Mouse (Mus musculus) midbrain, embryonic 11.5 days (tissue): ENCODE measurements around the gene Adam8. TPM values are rescaled to one million over a fixed set of nuclear protein-coding genes. Genes with fewer than 3 reads are reported as not detected.

Experiments used
- ATAC-seq: fragments of 200-750 bp; cut with Nextera tagmentation; 2 replicates; pipeline ENCODE4 v1.8.0; 2017; ENCODE audit warnings: moderate TSS enrichment, moderate library complexity; ENCODE audit not compliant: low FRiP score
- DNase-seq: peaks from one replicate; pipeline ENCODE4 v3.0.0; 2015; ENCODE audit warnings: low spot score; ENCODE audit errors: missing footprints
- H3K27ac ChIP-seq: fragments of 300-500 bp; sonication (generic); 2 replicates; pipeline ENCODE4 v1.5.1; 2014; ENCODE audit warnings: low read depth, low read length
- H3K27me3 ChIP-seq: fragments of 300-500 bp; sonication (generic); 2 replicates; pipeline ENCODE4 v1.6.1; 2014; ENCODE audit warnings: mild to moderate bottlenecking, low read length, moderate library complexity, mixed read lengths; ENCODE audit not compliant: control insufficient read depth, insufficient read depth
- H3K36me3 ChIP-seq: fragments of 300-500 bp; sonication (generic); 2 replicates; pipeline ENCODE4 v1.6.1; 2014; ENCODE audit warnings: mild to moderate bottlenecking, low read length, moderate library complexity, mixed read lengths; ENCODE audit not compliant: control insufficient read depth, insufficient read depth
- H3K4me1 ChIP-seq: fragments of 300-500 bp; sonication (generic); 2 replicates; pipeline ENCODE4 v1.6.1; 2014; ENCODE audit warnings: low read length; ENCODE audit not compliant: control insufficient read depth, insufficient read depth
- H3K4me2 ChIP-seq: fragments of 300-500 bp; sonication (generic); 2 replicates; pipeline ENCODE4 v1.6.1; 2014; ENCODE audit warnings: mild to moderate bottlenecking, moderate library complexity
- H3K4me3 ChIP-seq: fragments of 300-500 bp; sonication (generic); 2 replicates; pipeline ENCODE4 v1.5.1; 2014; ENCODE audit warnings: low read depth, low read length
- H3K9ac ChIP-seq: fragments of 300-500 bp; sonication (generic); 2 replicates; pipeline ENCODE4 v1.6.1; 2014; ENCODE audit warnings: low read length
- H3K9me3 ChIP-seq: fragments of 300-500 bp; sonication (generic); 2 replicates; pipeline ENCODE4 v1.6.1; 2016; ENCODE audit warnings: low read length; ENCODE audit not compliant: control insufficient read depth
- WGBS: fragments of 180-500 bp; shearing (Covaris S2); extraction: QIAGEN DNeasy Blood & Tissue Kit; methylation state at CpG from one replicate; pipeline ENCODE4 v1.1.7; 2014; 5-methylcytosine and 5-hydroxymethylcytosine counted together
- polyA plus RNA-seq: library from polyadenylated mRNA; unstranded; fragments of >200 nt; fragmentation: Nextera tagmentation; extraction: Ambion mirVana; gene quantifications from 2 replicates; pipeline ENCODE4 v1.2.1, GENCODE M21; 2014

Gene Adam8
- polyA plus RNA-seq, 1 experiment from 2014 or later = 1.8 TPM

- peak; percentile 95 for DNase-seq
- ATAC-seq = 0 out of 2 replicates have a peak, but pooled peaks have one; percentile 22
Measured at GRCm38 (mm10) chr7:139944291-139945240, 47.8 kb downstream of the Adam8 start.

GRCm38 (mm10) chr7:139943674-139944281, 48.6 kb downstream of the Adam8 start, which contains the start of gene Utf1:
Gene Utf1, plus strand, starts transcription at chr7:139943789.
- Histone ChIP-seq H3K27ac (no peak within 1 kb of the TSS), H3K36me3 (no peaks in the 10 kb centered on the region), H3K9me3 (no peaks in the 10 kb centered on the region), H3K4me2 (peak within 1 kb of the TSS; percentile 36), H3K4me1 (0 out of 2 replicates have a peak, but pooled peaks cover 2% of the 10 kb centered on the region), H3K4me3 (peak within 1 kb of the TSS; percentile 31), H3K9ac (no peak within 1 kb of the TSS), H3K27me3 (peaks cover 71% of the 10 kb centered on the region)
- DNase-seq (peak; percentile 94), ATAC-seq (peak; percentile 52; the same call in 1 of the 2 replicates)
- WGBS = under 1% methylated on average over 58 of the region's 59 CpGs

More at GRCm38 (mm10) chr7:139944291-139945240, 47.8 kb downstream of the Adam8 start:
- Histone ChIP-seq H3K4me2 (peak overlapping the region; percentile 36; the same call in 1 of the 2 replicates), H3K9ac (no peak overlapping the region), H3K27me3 (peaks cover 78% of the 10 kb centered on the region), H3K4me3 (peak overlapping the region; percentile 31), H3K27ac (no peak overlapping the region), H3K36me3 (no peaks in the 10 kb centered on the region), H3K9me3 (no peaks in the 10 kb centered on the region), H3K4me1 (0 out of 2 replicates have a peak, but pooled peaks cover 2% of the 10 kb centered on the region)
- WGBS = 3% methylated on average over 68 of the region's 68 CpGs

GRCm38 (mm10) chr7:139940476-139941209, 51.7 kb downstream of the Adam8 start:
- Histone ChIP-seq H3K9ac (no peak overlapping the region), H3K27me3 (peaks cover 41% of the 10 kb centered on the region), H3K4me1 (0 out of 2 replicates have a peak, but pooled peaks cover 2% of the 10 kb centered on the region), H3K4me2 (no peak overlapping the region), H3K9me3 (no peaks in the 10 kb centered on the region), H3K27ac (no peak overlapping the region), H3K4me3 (no peak overlapping the region), H3K36me3 (no peaks in the 10 kb centered on the region)
- WGBS = 63% methylated on average over 16 of the region's 16 CpGs
- ATAC-seq (no peak), DNase-seq (no peak)

- ATAC-seq = no peak
- WGBS = 68% methylated on average over 5 of the region's 5 CpGs
- DNase-seq = no peak
- Histone ChIP-seq H3K9ac (no peak overlapping the region), H3K4me1 (no peaks in the 10 kb centered on the region), H3K9me3 (no peaks in the 10 kb centered on the region), H3K36me3 (no peaks in the 10 kb centered on the region), H3K27me3 (peaks cover 13% of the 10 kb centered on the region), H3K4me2 (no peak overlapping the region), H3K27ac (no peak overlapping the region), H3K4me3 (no peak overlapping the region)
Measured at GRCm38 (mm10) chr7:139937810-139938209, 54.6 kb downstream of the Adam8 start.

- no peak overlapping the region for H3K4me3 ChIP-seq
- peaks cover 7% of the 10 kb centered on the region for H3K27me3 ChIP-seq
- no peaks in the 10 kb centered on the region for H3K4me1 ChIP-seq
- DNase-seq = no peak
- no peak overlapping the region for H3K9ac ChIP-seq
- ATAC-seq = no peak
- no peak overlapping the region for H3K27ac ChIP-seq
- whole genome bisulfite sequencing = 76% methylated on average over 3 of the region's 3 CpGs
- H3K9me3 ChIP-seq = no peaks in the 10 kb centered on the region
- H3K4me2 ChIP-seq = no peak overlapping the region
- H3K36me3 ChIP-seq = no peaks in the 10 kb centered on the region
Measured at GRCm38 (mm10) chr7:139937138-139937537, 55.2 kb downstream of the Adam8 start.

- Histone ChIP-seq H3K27ac (no peak overlapping the region), H3K9ac (no peak overlapping the region), H3K4me3 (no peak overlapping the region), H3K27me3 (peaks cover 2% of the 10 kb centered on the region; the same call in 1 of the 2 replicates), H3K4me2 (no peak overlapping the region), H3K36me3 (no peaks in the 10 kb centered on the region), H3K4me1 (no peaks in the 10 kb centered on the region), H3K9me3 (no peaks in the 10 kb centered on the region)
- WGBS = 81% methylated on average over 10 of the region's 10 CpGs
- ATAC-seq (no peak), DNase-seq (no peak)
Measured at GRCm38 (mm10) chr7:139936705-139937104, 55.7 kb downstream of the Adam8 start.

- ATAC-seq (peak; percentile 73; the same call in 1 of the 2 replicates), DNase-seq (peak; percentile 92)
- Histone ChIP-seq H3K9ac (no peak overlapping the region), H3K9me3 (no peaks in the 10 kb centered on the region), H3K4me1 (no peaks in the 10 kb centered on the region), H3K4me2 (no peak overlapping the region), H3K36me3 (no peaks in the 10 kb centered on the region), H3K27ac (no peak overlapping the region), H3K27me3 (no peaks in the 10 kb centered on the region), H3K4me3 (no peak overlapping the region)
- 12% methylated on average over 11 of the region's 11 CpGs for WGBS
Measured at GRCm38 (mm10) chr7:139930732-139931131, 61.6 kb downstream of the Adam8 start.
